Mouse (Mus musculus) adrenal gland, adult 2 months (tissue): ENCODE measurements around the gene Trim25. TPM values are rescaled to one million over a fixed set of nuclear protein-coding genes. Genes with fewer than 3 reads are reported as not detected.

Experiments used
- DNase-seq: peaks from one replicate; pipeline ENCODE4 v3.0.0; 2021
- polyA plus RNA-seq: library from polyadenylated mRNA; depleted of rRNA; stranded (reverse); fragments of >200 nt; gene quantifications from 2 replicates; pipeline ENCODE4 v1.2.3, GENCODE M21; 2012; rRNA removed
- total RNA-seq, 2 experiments: library from RNA; stranded (reverse); gene quantifications; 2 replicates each; pipeline ENCODE4 v1.2.3; 2021

The Trim25 gene
- total and polyA plus RNA-seq, 3 experiments: 87.4 to 270 (median 180) TPM

GRCm38 (mm10) chr11:89065297-89065696 is 66.1 kb downstream of the Trim25 start:
- no peak for DNase-seq

- no peak for DNase-seq
Measured at GRCm38 (mm10) chr11:89066126-89066525, 67.0 kb downstream of the Trim25 start.

GRCm38 (mm10) chr11:89066750-89067149 is 67.6 kb downstream of the Trim25 start, which contains the start of gene Dgke:
Gene Dgke, minus strand, starts transcription at chr11:89066850.
- DNase-seq: no peak

- DNase-seq: no peak
Measured at GRCm38 (mm10) chr11:89067301-89067822, 68.2 kb downstream of the Trim25 start.

- no peak for DNase-seq
Measured at GRCm38 (mm10) chr11:89067871-89068490, 68.8 kb downstream of the Trim25 start.

GRCm38 (mm10) chr11:89068649-89069048 is 69.5 kb downstream of the Trim25 start:
- DNase-seq: peak; percentile 84

GRCm38 (mm10) chr11:89069303-89069702 is 70.1 kb downstream of the Trim25 start:
- peak; percentile 55 for DNase-seq

Other genes starting within 250 kb of the Trim25 start
- gene Akap1, start 134.8 kb upstream of the Trim25 start, total RNA-seq: 100 to 1,000 TPM in 1 of 2 experiments, 10 to 100 TPM in 1; 95.0 to 144 TPM
- gene Akap1, start 134.8 kb upstream of the Trim25 start, polyA plus RNA-seq: 54.2 and 59.5 TPM in 2 replicates
- gene Scpep1, start 43.9 kb upstream of the Trim25 start, total RNA-seq: 100 to 1,000 TPM; 168 to 250 TPM
- gene Scpep1, start 43.9 kb upstream of the Trim25 start, polyA plus RNA-seq: 25.2 and 37.0 TPM in 2 replicates
- not detected for gene Elobl, start 32.4 kb upstream of the Trim25 start, total RNA-seq
- gene Elobl, start 32.4 kb upstream of the Trim25 start, polyA plus RNA-seq: 0.17 TPM in 1 of 2 replicates, not detected in the other
- 1 to 10 TPM; 8.4 to 9.6 TPM for gene Coil, start 29.1 kb upstream of the Trim25 start, total RNA-seq
- 4.2 and 4.8 TPM in 2 replicates for gene Coil, start 29.1 kb upstream of the Trim25 start, polyA plus RNA-seq
- gene Dgke, start 67.5 kb downstream of the Trim25 start, total RNA-seq: 10 to 100 TPM; 11.0 to 11.3 TPM
- 7.8 TPM in 2 replicates for gene Dgke, start 67.5 kb downstream of the Trim25 start, polyA plus RNA-seq
- gene Gm525, start 74.5 kb downstream of the Trim25 start, total RNA-seq: not detected
- 0.26 and 0.58 TPM in 2 replicates for gene Gm525, start 74.5 kb downstream of the Trim25 start, polyA plus RNA-seq